ENCODE assay signal across 23 mouse cellular contexts in the genomic region with DNA sequence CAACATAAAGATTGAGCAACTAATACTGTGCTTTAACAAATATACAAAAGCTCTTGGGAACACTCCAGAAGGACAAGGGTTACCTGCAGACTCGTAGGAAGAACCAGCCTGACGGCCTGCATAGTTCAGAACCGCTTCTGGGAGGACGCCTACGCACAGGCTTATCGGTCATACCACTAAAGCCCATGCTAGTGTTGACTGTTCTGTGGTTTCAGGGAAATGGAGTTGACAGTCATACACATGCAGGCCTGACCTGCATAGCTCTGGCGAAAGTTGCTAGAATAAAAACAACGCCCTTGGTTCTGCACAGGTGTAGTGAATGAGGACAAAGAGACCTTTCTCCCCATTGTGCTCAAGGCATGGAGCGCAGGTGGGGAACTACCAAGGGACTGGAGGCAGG. TPM values are rescaled to one million over a fixed set of nuclear protein-coding genes. Genes with fewer than 3 reads are reported as not detected.
DNase-seq lines count a peak whose midpoint lies in the region; ATAC-seq and TF ChIP-seq lines count a peak whose summit lies in the region.
"Had no signal": no experiment of that assay in that cellular context is flagged by ENCODE, and none has a peak within 500 bp of the region (broad histone marks: within the 10 kb centered on the region; RNA-seq: fewer than 3 reads in every experiment).

No protein-coding gene starts in this region.

- no peak for DNase-seq in liver, embryonic 13.5 days
- DNase-seq in liver, result no peak
- DNase-seq in lung, postnatal 0 days (ENCODE audit: low spot score), result peak; percentile 92
- no peak for DNase-seq in thymus, adult 18-20 months
- DNase-seq in right cerebral cortex, postnatal 10 days (ENCODE audit: low spot score in 2 of 2), result no peak
- DNase-seq: adrenal gland, postnatal 10 days; cerebellum, adult 11-12 months; cerebellum, postnatal 36 days; gastrocnemius, postnatal 10 days; heart, postnatal 10 days; kidney, adult 2 months; kidney, postnatal 14 days; layer of hippocampus, adult 9-11 months had no signal

- no peak overlapping the region for H3K9ac ChIP-seq in liver, embryonic 13.5 days
- H3K9ac ChIP-seq in liver, embryonic 15.5 days, result no peak overlapping the region
- H3K9ac ChIP-seq in lung, postnatal 0 days (replicated peaks; ENCODE audit: low read depth), result no peak overlapping the region
- no peak overlapping the region for H3K9ac ChIP-seq in stomach, embryonic 16.5 days (ENCODE audit: low read length)
- H3K9ac ChIP-seq in forebrain, embryonic 12.5 days, result no peak overlapping the region
- H3K9ac ChIP-seq: embryonic facial prominence, embryonic 12.5 days; hindbrain, embryonic 14.5 days; limb, embryonic 15.5 days; midbrain, embryonic 12.5 days had no signal

- no peaks in the 10 kb centered on the region; the same call in 1 of the 2 replicates for H3K4me1 ChIP-seq in liver, embryonic 13.5 days (replicated peaks)
- 0 out of 2 replicates have a peak, but pooled peaks cover 3% of the 10 kb centered on the region for H3K4me1 ChIP-seq in liver, embryonic 15.5 days (replicated peaks)
- H3K4me1 ChIP-seq in lung, postnatal 0 days (ENCODE audit: insufficient read depth, low read depth, low read length), result no peaks in the 10 kb centered on the region
- no peaks in the 10 kb centered on the region for H3K4me1 ChIP-seq in stomach, embryonic 16.5 days (ENCODE audit: control insufficient read depth, insufficient read depth, low read length)
- no peaks in the 10 kb centered on the region for H3K4me1 ChIP-seq in forebrain, embryonic 12.5 days
- H3K4me1 ChIP-seq: embryonic facial prominence, embryonic 12.5 days; heart, embryonic 10.5 days; limb, embryonic 15.5 days; midbrain, embryonic 12.5 days had no signal

- no peaks in the 10 kb centered on the region for H3K27me3 ChIP-seq in liver, embryonic 13.5 days
- no peaks in the 10 kb centered on the region for H3K27me3 ChIP-seq in liver, embryonic 15.5 days
- no peaks in the 10 kb centered on the region for H3K27me3 ChIP-seq in lung, postnatal 0 days (replicated peaks; ENCODE audit: insufficient read depth, low read length)
- H3K27me3 ChIP-seq in stomach, embryonic 16.5 days (ENCODE audit: control insufficient read depth, insufficient read depth, low read length), result no peaks in the 10 kb centered on the region
- no peaks in the 10 kb centered on the region for H3K27me3 ChIP-seq in forebrain, embryonic 12.5 days
- H3K27me3 ChIP-seq: embryonic facial prominence, embryonic 12.5 days; limb, embryonic 15.5 days; midbrain, embryonic 12.5 days had no signal

- no peaks in the 10 kb centered on the region for H3K36me3 ChIP-seq in liver, embryonic 13.5 days
- H3K36me3 ChIP-seq in liver, embryonic 15.5 days (replicated peaks), result no peaks in the 10 kb centered on the region
- no peaks in the 10 kb centered on the region for H3K36me3 ChIP-seq in lung, postnatal 0 days (ENCODE audit: insufficient read depth, low read length)
- no peaks in the 10 kb centered on the region for H3K36me3 ChIP-seq in stomach, embryonic 16.5 days (ENCODE audit: control insufficient read depth, insufficient read depth, low read length)
- no peaks in the 10 kb centered on the region for H3K36me3 ChIP-seq in forebrain, embryonic 12.5 days (replicated peaks)
- H3K36me3 ChIP-seq: embryonic facial prominence, embryonic 12.5 days; heart, embryonic 10.5 days; limb, embryonic 15.5 days; midbrain, embryonic 12.5 days had no signal

- no peak overlapping the region for H3K4me3 ChIP-seq in liver, embryonic 13.5 days (replicated peaks)
- no peak overlapping the region for H3K4me3 ChIP-seq in liver, embryonic 15.5 days (replicated peaks)
- no peak overlapping the region for H3K4me3 ChIP-seq in lung, postnatal 0 days (ENCODE audit: low read depth, low read length)
- no peak overlapping the region for H3K4me3 ChIP-seq in stomach, embryonic 16.5 days (replicated peaks; ENCODE audit: low read length)
- no peak overlapping the region for H3K4me3 ChIP-seq in forebrain, embryonic 12.5 days (replicated peaks)
- H3K4me3 ChIP-seq: embryonic facial prominence, embryonic 12.5 days; heart, embryonic 10.5 days; limb, embryonic 15.5 days; midbrain, embryonic 12.5 days had no signal

- peak; percentile 98 for TF ChIP-seq EP300 in lung, postnatal 0 days (IDR thresholded peaks at IDR 0.05)

- peak; percentile 58 for ATAC-seq in liver, embryonic 13.5 days (ENCODE audit: low read depth)
- peak; percentile 91 for ATAC-seq in liver, embryonic 15.5 days (ENCODE audit: insufficient read depth)
- peak; percentile 99 for ATAC-seq in lung, postnatal 0 days
- peak; percentile 97 for ATAC-seq in stomach, embryonic 16.5 days (ENCODE audit: insufficient read depth, low FRiP score)
- no peak for ATAC-seq in forebrain, embryonic 12.5 days (ENCODE audit: low FRiP score)

- H3K9me3 ChIP-seq in liver, embryonic 13.5 days (replicated peaks), result no peaks in the 10 kb centered on the region
- H3K9me3 ChIP-seq in liver, embryonic 15.5 days (replicated peaks), result no peaks in the 10 kb centered on the region
- no peaks in the 10 kb centered on the region for H3K9me3 ChIP-seq in lung, postnatal 0 days (ENCODE audit: low read length)
- no peaks in the 10 kb centered on the region for H3K9me3 ChIP-seq in stomach, embryonic 16.5 days (replicated peaks; ENCODE audit: control insufficient read depth, low read length)
- H3K9me3 ChIP-seq in forebrain, embryonic 12.5 days, result no peaks in the 10 kb centered on the region
- H3K9me3 ChIP-seq: embryonic facial prominence, embryonic 12.5 days; heart, embryonic 10.5 days; limb, embryonic 15.5 days; midbrain, embryonic 12.5 days had no signal

- 67% methylated on average over 9 of the region's 9 CpGs for WGBS in liver, embryonic 13.5 days (ENCODE audit: insufficient replicate concordance)
- 59% methylated on average over 9 of the region's 9 CpGs for WGBS in liver, embryonic 15.5 days (ENCODE audit: insufficient replicate concordance)
- WGBS in lung, postnatal 0 days, result 56% methylated on average over 9 of the region's 9 CpGs
- WGBS in stomach, embryonic 16.5 days, result 61% methylated on average over 9 of the region's 9 CpGs
- 90% methylated on average over 9 of the region's 9 CpGs for WGBS in forebrain, embryonic 12.5 days

- H3K27ac ChIP-seq in liver, embryonic 13.5 days, result no peak overlapping the region
- H3K27ac ChIP-seq in liver, embryonic 15.5 days (replicated peaks), result peak overlapping the region; percentile 61
- H3K27ac ChIP-seq in lung, postnatal 0 days (ENCODE audit: low read length), result peak overlapping the region; percentile 62; the same call in 1 of the 2 replicates
- H3K27ac ChIP-seq in stomach, embryonic 16.5 days (ENCODE audit: low read length), result peak overlapping the region; percentile 58
- no peak overlapping the region for H3K27ac ChIP-seq in forebrain, embryonic 12.5 days
- H3K27ac ChIP-seq: embryonic facial prominence, embryonic 12.5 days; heart, embryonic 10.5 days; hindbrain, embryonic 14.5 days; limb, embryonic 15.5 days; midbrain, embryonic 12.5 days had no signal

- no peak for TF ChIP-seq CTCF in lung, postnatal 0 days (IDR thresholded peaks at IDR 0.05)

- H3K4me2 ChIP-seq in liver, embryonic 13.5 days, result no peak overlapping the region
- H3K4me2 ChIP-seq in liver, embryonic 15.5 days, result no peak overlapping the region
- H3K4me2 ChIP-seq in lung, postnatal 0 days (replicated peaks; ENCODE audit: low read depth, low read length), result no peak overlapping the region
- no peak overlapping the region for H3K4me2 ChIP-seq in stomach, embryonic 16.5 days (ENCODE audit: low read depth, low read length)
- no peak overlapping the region for H3K4me2 ChIP-seq in forebrain, embryonic 12.5 days
- H3K4me2 ChIP-seq: embryonic facial prominence, embryonic 12.5 days; hindbrain, embryonic 14.5 days; limb, embryonic 15.5 days; midbrain, embryonic 12.5 days had no signal

RNA-seq across cellular contexts. Expression of a gene that starts 8.3 kb away (rescaled TPM):
- 0.05 and 0.14 TPM in 2 replicates for polyA plus RNA-seq in liver, embryonic 13.5 days (2015; fragmentation: Nextera tagmentation; extraction: Ambion mirVana)
- 1.0 and 1.3 TPM in 2 replicates for polyA plus RNA-seq in liver, embryonic 15.5 days (2015; fragmentation: Nextera tagmentation; extraction: Ambion mirVana)
- 2.2 and 2.7 TPM in 2 replicates for polyA plus RNA-seq in lung, postnatal 0 days (2015; fragmentation: Nextera tagmentation; extraction: Ambion mirVana)
- 8.9 and 9.6 TPM in 2 replicates for polyA plus RNA-seq in stomach, embryonic 16.5 days (2015; fragmentation: Nextera tagmentation; extraction: Ambion mirVana)
- polyA plus RNA-seq in forebrain, embryonic 12.5 days (2016; fragmentation: Nextera tagmentation; extraction: Ambion mirVana), result 1.6 and 2.0 TPM in 2 replicates

RNA-seq across cellular contexts. Expression of a gene that starts 11.5 kb away (rescaled TPM):
- 0.05 TPM in 1 of 2 replicates, not detected in the other for polyA plus RNA-seq in liver, embryonic 13.5 days (2015; fragmentation: Nextera tagmentation; extraction: Ambion mirVana)
- polyA plus RNA-seq in liver, embryonic 15.5 days (2015; fragmentation: Nextera tagmentation; extraction: Ambion mirVana), result not detected in 2 replicates
- not detected in 2 replicates for polyA plus RNA-seq in lung, postnatal 0 days (2015; fragmentation: Nextera tagmentation; extraction: Ambion mirVana)
- polyA plus RNA-seq in stomach, embryonic 16.5 days (2015; fragmentation: Nextera tagmentation; extraction: Ambion mirVana), result not detected in 2 replicates
- polyA plus RNA-seq in forebrain, embryonic 12.5 days (2016; fragmentation: Nextera tagmentation; extraction: Ambion mirVana), result not detected in 2 replicates
- polyA plus RNA-seq: embryonic facial prominence, embryonic 12.5 days; heart, embryonic 10.5 days; hindbrain, embryonic 14.5 days; limb, embryonic 15.5 days; midbrain, embryonic 12.5 days; neural tube, embryonic 14.5 days; thymus, postnatal 0 days had no signal

Comparison
In these comparisons a context has a peak if more than half of its experiments do, and no peak if none do; other contexts are left out.
1. H3K27ac ChIP-seq: peak in liver, embryonic 15.5 days (single experiment), lung, postnatal 0 days (single experiment) and stomach, embryonic 16.5 days (single experiment); none in liver, embryonic 13.5 days (single experiment) and forebrain, embryonic 12.5 days (single experiment).